Mouse (Mus musculus) liver, embryonic 13.5 days (tissue): Measurements from ENCODE around the gene Ckmt1. TPM values are rescaled to one million over a fixed set of nuclear protein-coding genes. Genes with fewer than 3 reads are reported as not detected.
"Not testable (repeated sequence)": the region's sequence is repeated elsewhere in the genome, so short reads cannot be mapped to it uniquely, and the experiment has no call there.

Source experiments
- ATAC-seq: fragments of 200-750 bp; cut with Nextera tagmentation; 2 replicates; pipeline ENCODE4 v1.8.0; 2017; ENCODE audit warnings: low read depth, mild to moderate bottlenecking, moderate number of reproducible peaks, moderate library complexity
- DNase-seq: peaks from one replicate; pipeline ENCODE4 v3.0.0; 2022
- H3K27ac ChIP-seq: fragments of 300-500 bp; sonication (generic); 2 replicates; pipeline ENCODE4 v1.5.1; 2015; ENCODE audit warnings: moderate library complexity, mild to moderate bottlenecking, inconsistent platforms
- H3K27me3 ChIP-seq: fragments of 300-500 bp; sonication (generic); 2 replicates; pipeline ENCODE4 v1.6.1; 2015; ENCODE audit warnings: mild to moderate bottlenecking, inconsistent platforms
- H3K36me3 ChIP-seq: fragments of 300-500 bp; sonication (generic); 2 replicates; pipeline ENCODE4 v1.6.1; 2015; ENCODE audit warnings: mild to moderate bottlenecking, inconsistent platforms
- H3K4me1 ChIP-seq: fragments of 300-500 bp; sonication (generic); replicated peaks from 2 replicates; pipeline ENCODE4 v1.6.1; 2015; ENCODE audit warnings: inconsistent platforms
- H3K4me2 ChIP-seq: fragments of 300-500 bp; sonication (generic); 2 replicates; pipeline ENCODE4 v1.6.1; 2015; ENCODE audit warnings: inconsistent platforms, mild to moderate bottlenecking, moderate library complexity
- H3K4me3 ChIP-seq: fragments of 300-500 bp; sonication (generic); replicated peaks from 2 replicates; pipeline ENCODE4 v1.5.1; 2015; ENCODE audit warnings: mild to moderate bottlenecking, inconsistent platforms
- H3K9ac ChIP-seq: fragments of 300-500 bp; sonication (generic); 2 replicates; pipeline ENCODE4 v1.6.1; 2015; ENCODE audit warnings: mild to moderate bottlenecking, inconsistent platforms
- H3K9me3 ChIP-seq: fragments of 300-500 bp; sonication (generic); replicated peaks from 2 replicates; pipeline ENCODE4 v1.6.1; 2016; ENCODE audit warnings: inconsistent platforms
- WGBS: fragments of 180-500 bp; shearing (Covaris S2); methylation state at CpG from one replicate; pipeline ENCODE4 v1.1.7; 2015; ENCODE audit not compliant: insufficient replicate concordance; 5-methylcytosine and 5-hydroxymethylcytosine counted together
- polyA plus RNA-seq: library from polyadenylated mRNA; unstranded; fragments of >200 nt; fragmentation: Nextera tagmentation; extraction: Ambion mirVana; gene quantifications from 2 replicates; pipeline ENCODE4 v1.2.1, GENCODE M21; 2015

Ckmt1 gene
- polyA plus RNA-seq, 1 experiment from 2014 or later, result 0.20 TPM

GRCm38 (mm10) chr2:121358381-121358780 is 867 bp downstream of the Ckmt1 start:
- DNase-seq, result peak; percentile 17
- H3K36me3 ChIP-seq, result no peaks in the 10 kb centered on the region
- H3K4me1 ChIP-seq, result peaks cover 16% of the 10 kb centered on the region
- ATAC-seq, result no peak
- no peaks in the 10 kb centered on the region for H3K9me3 ChIP-seq
- 0 out of 2 replicates have a peak overlapping the region, but pooled peaks have one; percentile 0 for H3K4me2 ChIP-seq
- no peak overlapping the region for H3K4me3 ChIP-seq
- no peak overlapping the region for H3K9ac ChIP-seq
- no peak overlapping the region for H3K27ac ChIP-seq
- H3K27me3 ChIP-seq, result peaks cover 60% of the 10 kb centered on the region
- WGBS, result 0% methylated on average over 16 of the region's 16 CpGs

DNA sequence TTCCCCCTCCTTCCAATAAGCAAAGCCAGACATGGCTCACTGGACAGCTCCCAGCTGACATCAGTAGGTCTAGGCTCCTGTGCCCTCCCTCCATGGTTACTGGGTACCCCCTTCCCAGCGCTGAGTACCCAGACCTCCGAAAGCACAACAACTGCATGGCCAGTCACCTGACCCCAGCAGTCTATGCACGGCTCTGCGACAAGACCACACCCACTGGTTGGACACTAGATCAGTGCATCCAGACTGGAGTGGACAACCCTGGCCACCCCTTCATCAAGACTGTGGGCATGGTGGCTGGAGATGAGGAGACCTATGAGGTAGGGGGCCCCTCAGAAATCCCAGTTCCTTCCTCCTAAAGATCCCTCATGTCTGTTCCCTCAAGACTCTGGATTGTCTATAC is 1.9 kb downstream of the Ckmt1 start:
- Histone ChIP-seq H3K9ac (no peak overlapping the region), H3K4me1 (peaks cover 10% of the 10 kb centered on the region), H3K4me2 (no peak overlapping the region), H3K27me3 (peaks cover 55% of the 10 kb centered on the region), H3K36me3 (no peaks in the 10 kb centered on the region), H3K4me3 (no peak overlapping the region), H3K27ac (no peak overlapping the region), H3K9me3 (no peaks in the 10 kb centered on the region)
- DNase-seq, result no peak
- ATAC-seq, result no peak
- 45% methylated on average over 4 of the region's 4 CpGs for WGBS

DNA sequence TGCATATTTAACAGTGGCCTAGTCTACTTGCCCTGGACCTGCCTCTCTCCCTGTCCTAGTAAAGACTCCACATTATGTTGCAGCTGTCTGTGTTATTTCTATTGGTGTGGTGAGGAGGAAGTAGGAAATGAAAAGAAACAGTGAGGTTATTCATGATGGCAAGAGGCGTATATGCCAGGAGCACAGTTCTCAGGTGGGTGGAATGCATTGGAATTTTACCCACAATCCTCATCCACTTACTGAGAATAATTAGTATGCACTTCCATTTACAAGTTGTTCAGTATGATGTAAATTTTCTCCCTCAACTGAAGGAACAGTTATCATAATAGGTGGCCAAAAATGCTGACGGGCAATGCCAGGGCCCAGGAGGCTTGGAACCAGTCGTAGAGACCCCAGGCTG is 6.1 kb downstream of the Ckmt1 start:
- H3K4me2 ChIP-seq, result no peak overlapping the region
- no peak overlapping the region for H3K4me3 ChIP-seq
- no peak overlapping the region for H3K27ac ChIP-seq
- peaks cover 2% of the 10 kb centered on the region for H3K4me1 ChIP-seq
- H3K36me3 ChIP-seq, result no peaks in the 10 kb centered on the region
- H3K9ac ChIP-seq, result no peak overlapping the region
- DNase-seq, result no peak
- WGBS, result 65% methylated on average over 3 of the region's 3 CpGs
- peaks cover 23% of the 10 kb centered on the region for H3K27me3 ChIP-seq
- no peak for ATAC-seq
- H3K9me3 ChIP-seq, result no peaks in the 10 kb centered on the region

DNA sequence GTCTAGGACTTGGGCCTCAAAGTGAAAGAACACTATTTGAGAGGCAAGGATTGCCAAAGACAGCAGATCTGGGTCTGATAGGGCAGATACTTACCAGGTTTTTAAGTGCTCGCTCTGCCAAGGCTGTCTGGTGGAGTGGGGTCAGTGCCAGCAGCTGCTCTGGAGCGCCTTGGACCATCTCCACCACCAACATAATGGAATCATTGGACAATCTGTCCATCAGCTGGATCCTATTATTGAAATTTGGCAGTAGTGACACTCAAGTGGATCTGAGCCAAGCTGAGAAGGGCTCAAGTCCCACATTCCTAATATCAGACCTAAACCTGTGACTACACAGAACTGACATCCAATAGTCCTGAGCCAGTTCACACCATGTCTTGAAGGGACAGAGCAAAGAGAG is 11.3 kb downstream of the Ckmt1 start:
- H3K27me3 ChIP-seq, result no peaks in the 10 kb centered on the region
- no peaks in the 10 kb centered on the region for H3K9me3 ChIP-seq
- no peak overlapping the region for H3K4me2 ChIP-seq
- DNase-seq (no peak), ATAC-seq (no peak)
- H3K4me1 ChIP-seq, result no peaks in the 10 kb centered on the region
- 63% methylated on average over 2 of the region's 2 CpGs for WGBS
- H3K9ac ChIP-seq, result no peak overlapping the region
- H3K4me3 ChIP-seq, result no peak overlapping the region
- H3K36me3 ChIP-seq, result no peaks in the 10 kb centered on the region
- no peak overlapping the region for H3K27ac ChIP-seq

DNA sequence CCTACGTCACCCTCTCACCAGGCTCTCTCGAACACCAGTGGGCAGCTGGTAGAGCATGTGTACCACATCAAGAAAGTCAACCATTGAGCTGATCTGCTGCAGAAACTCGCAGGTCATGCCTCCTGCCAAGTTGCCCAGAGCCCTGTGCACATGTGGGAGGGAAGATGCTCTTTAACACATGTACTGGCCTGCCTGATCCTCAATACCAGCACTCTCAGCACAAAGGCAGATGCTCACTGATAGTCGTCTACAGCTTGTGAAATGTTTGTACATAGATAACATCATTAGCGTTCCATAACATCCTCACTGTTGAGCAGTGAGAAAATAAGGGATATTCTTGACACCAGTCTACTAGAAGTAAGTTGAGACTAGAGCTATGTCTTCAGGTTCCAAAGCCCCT is 13.4 kb downstream of the Ckmt1 start:
- Histone ChIP-seq H3K9me3 (no peaks in the 10 kb centered on the region), H3K27ac (no peak overlapping the region), H3K4me2 (no peak overlapping the region), H3K4me1 (no peaks in the 10 kb centered on the region), H3K9ac (no peak overlapping the region), H3K36me3 (no peaks in the 10 kb centered on the region), H3K4me3 (no peak overlapping the region), H3K27me3 (no peaks in the 10 kb centered on the region)
- 58% methylated on average over 5 of the region's 5 CpGs for WGBS
- DNase-seq (no peak), ATAC-seq (no peak)

- no peak overlapping the region for H3K27ac ChIP-seq
- ATAC-seq (no peak), DNase-seq (no peak)
- no peaks in the 10 kb centered on the region for H3K27me3 ChIP-seq
- H3K4me3 ChIP-seq, result no peak overlapping the region
- no peaks in the 10 kb centered on the region for H3K9me3 ChIP-seq
- 68% methylated on average over 3 of the region's 3 CpGs for WGBS
- H3K4me2 ChIP-seq, result no peak overlapping the region
- no peaks in the 10 kb centered on the region for H3K36me3 ChIP-seq
- no peak overlapping the region for H3K9ac ChIP-seq
- no peaks in the 10 kb centered on the region for H3K4me1 ChIP-seq
Observed at GRCm38 (mm10) chr2:121372266-121372665, 14.8 kb downstream of the Ckmt1 start.

GRCm38 (mm10) chr2:121374766-121375165 is 17.3 kb downstream of the Ckmt1 start:
- WGBS, result 27% methylated on average over 2 of the region's 2 CpGs
- ATAC-seq, result no peak
- Histone ChIP-seq H3K4me1 (no peaks in the 10 kb centered on the region), H3K4me2 (no peak overlapping the region), H3K9ac (no peak overlapping the region), H3K27me3 (no peaks in the 10 kb centered on the region), H3K27ac (no peak overlapping the region), H3K36me3 (no peaks in the 10 kb centered on the region), H3K9me3 (no peaks in the 10 kb centered on the region), H3K4me3 (no peak overlapping the region)
- DNase-seq, result no peak

DNA sequence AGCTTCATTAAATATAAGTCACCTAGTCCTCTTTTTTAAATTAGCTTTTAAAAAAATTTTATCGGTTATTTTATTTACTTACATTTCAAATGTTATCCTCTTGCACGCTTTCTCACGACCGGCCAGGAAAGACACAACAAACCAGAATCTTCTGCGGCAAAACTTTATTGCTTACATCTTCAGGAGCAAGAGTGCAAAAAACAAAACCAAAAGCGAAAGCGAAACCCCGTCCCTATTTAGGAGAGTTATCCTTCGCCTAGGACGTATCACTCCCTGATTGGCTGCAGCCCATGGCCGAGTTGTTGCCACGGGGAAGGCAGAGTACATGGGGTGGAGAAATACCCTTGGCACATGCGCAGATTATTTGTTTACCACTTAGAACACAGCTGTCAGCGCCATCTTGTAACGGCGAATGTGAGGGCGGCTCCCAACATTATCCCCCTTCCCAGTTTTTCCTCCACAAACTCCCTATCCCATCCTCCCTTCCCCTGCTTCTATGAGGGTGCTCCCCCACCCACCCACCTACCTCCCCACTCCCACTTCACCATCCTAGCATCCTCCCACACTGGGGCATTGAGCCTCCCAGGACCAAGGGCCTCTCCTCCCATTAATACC is 29.6 kb downstream of the Ckmt1 start, which contains the start of gene Strc:
TSS of gene Strc (minus strand) at position 208 of the 615 bp plus-strand sequence.
- not testable (repeated sequence) for DNase-seq, H3K27me3 ChIP-seq, H3K4me2 ChIP-seq, ATAC-seq, H3K9ac ChIP-seq, H3K27ac ChIP-seq, H3K9me3 ChIP-seq, H3K4me3 ChIP-seq, H3K36me3 ChIP-seq, H3K4me1 ChIP-seq
- WGBS, result 85% methylated on average over 17 of the region's 17 CpGs

GRCm38 (mm10) chr2:121396624-121397023 is 39.1 kb downstream of the Ckmt1 start:
- no peak for ATAC-seq
- Histone ChIP-seq H3K4me3 (no peak overlapping the region), H3K4me2 (no peak overlapping the region), H3K9ac (no peak overlapping the region), H3K27me3 (no peaks in the 10 kb centered on the region), H3K27ac (no peak overlapping the region), H3K4me1 (no peaks in the 10 kb centered on the region), H3K9me3 (no peaks in the 10 kb centered on the region), H3K36me3 (no peaks in the 10 kb centered on the region)
- 16% methylated on average over 8 of the region's 8 CpGs for WGBS
- DNase-seq, result peak; percentile 40

GRCm38 (mm10) chr2:121403296-121403695 is 45.8 kb downstream of the Ckmt1 start:
- Histone ChIP-seq H3K27me3 (no peaks in the 10 kb centered on the region), H3K27ac (no peak overlapping the region), H3K36me3 (no peaks in the 10 kb centered on the region), H3K4me2 (no peak overlapping the region), H3K4me1 (no peaks in the 10 kb centered on the region), H3K4me3 (no peak overlapping the region), H3K9me3 (no peaks in the 10 kb centered on the region), H3K9ac (no peak overlapping the region)
- DNase-seq, result no peak
- ATAC-seq, result no peak

DNA sequence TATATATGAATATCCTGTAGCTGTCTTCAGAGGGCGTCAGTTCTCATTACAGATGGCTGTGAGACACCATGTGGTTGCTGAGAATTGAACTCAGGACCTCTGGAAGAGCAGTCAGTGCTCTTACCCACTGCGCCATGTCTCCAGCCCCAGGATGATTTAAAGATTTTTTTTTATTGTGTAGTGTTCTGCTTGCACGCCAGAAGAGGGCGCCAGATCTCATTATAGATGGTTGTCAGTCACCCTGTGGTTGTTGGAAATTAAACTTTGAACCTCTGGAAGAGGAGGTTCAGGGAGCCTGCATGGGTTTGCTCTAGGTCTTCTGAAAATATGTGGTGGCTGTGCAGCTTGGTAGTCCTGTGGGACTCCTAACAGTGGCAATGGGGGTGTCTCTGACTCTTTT is 50.6 kb downstream of the Ckmt1 start:
- no peaks in the 10 kb centered on the region for H3K9me3 ChIP-seq
- H3K9ac ChIP-seq, result no peak overlapping the region
- H3K36me3 ChIP-seq, result no peaks in the 10 kb centered on the region
- no peak overlapping the region for H3K4me3 ChIP-seq
- DNase-seq, result peak; percentile 55
- no peaks in the 10 kb centered on the region for H3K27me3 ChIP-seq
- H3K4me2 ChIP-seq, result no peak overlapping the region
- 24% methylated on average over 4 of the region's 4 CpGs for WGBS
- ATAC-seq, result peak; percentile 27; the same call in 1 of the 2 replicates
- no peak overlapping the region for H3K27ac ChIP-seq
- H3K4me1 ChIP-seq, result peaks cover 12% of the 10 kb centered on the region

GRCm38 (mm10) chr2:121412843-121413386 is 55.4 kb downstream of the Ckmt1 start:
- Histone ChIP-seq H3K9me3 (no peaks in the 10 kb centered on the region), H3K27me3 (no peaks in the 10 kb centered on the region), H3K4me1 (peaks cover 49% of the 10 kb centered on the region), H3K4me2 (peak overlapping the region; percentile 88), H3K27ac (peak overlapping the region; percentile 95), H3K4me3 (peak overlapping the region; percentile 98), H3K36me3 (peaks cover 18% of the 10 kb centered on the region), H3K9ac (peak overlapping the region; percentile 99)
- WGBS, result 2% methylated on average over 4 of the region's 4 CpGs
- DNase-seq (peak; percentile 42), ATAC-seq (peak; percentile 11; the same call in 1 of the 2 replicates)
